Mouse (Mus musculus) embryo, embryonic 10 days (tissue): ENCODE measurements at regions not wholly inside any gene's neighbourhood (a gene's known extent, or its start where the extent isn't known, plus 50 kb on each side); places are given as distances from the start of the nearest gene placed in this dataset.

Source experiments
- DNase-seq: peaks from one replicate; pipeline ENCODE4 v3.0.0-alpha.2; 2015; ENCODE audit warnings: low spot score

DNA sequence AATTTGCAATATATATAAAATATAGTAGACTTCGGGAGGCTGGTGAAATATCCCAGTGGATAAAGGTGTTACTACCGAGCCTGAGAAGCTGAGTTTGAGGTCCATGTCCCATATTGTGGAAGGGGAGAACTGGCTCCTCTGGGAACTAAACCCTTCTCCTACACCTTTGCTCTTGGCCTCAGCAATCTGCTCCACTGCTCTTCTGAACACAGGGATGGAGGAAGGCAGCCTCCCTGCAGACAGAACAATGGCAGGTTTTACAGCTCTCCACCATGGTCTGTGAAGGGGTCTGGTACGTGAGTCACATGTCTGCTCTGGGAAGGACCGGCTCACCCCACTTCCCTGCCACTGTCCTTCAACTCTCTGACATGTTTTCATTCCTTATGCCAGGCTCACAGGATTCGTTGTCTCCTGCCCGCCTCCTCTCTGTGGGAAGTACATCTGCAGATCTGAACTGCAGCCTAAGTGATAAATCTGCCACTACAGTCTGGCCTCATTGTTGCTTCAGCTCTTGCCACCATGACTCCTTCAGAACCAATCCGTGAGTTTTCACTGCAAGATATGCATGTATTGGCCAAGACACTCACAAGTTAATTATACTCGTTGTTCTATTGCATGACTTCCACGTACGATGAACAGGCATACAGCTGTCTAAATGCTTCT is 220.0 kb upstream of the Gm9767 start:
- peak; percentile 27 for DNase-seq

DNA sequence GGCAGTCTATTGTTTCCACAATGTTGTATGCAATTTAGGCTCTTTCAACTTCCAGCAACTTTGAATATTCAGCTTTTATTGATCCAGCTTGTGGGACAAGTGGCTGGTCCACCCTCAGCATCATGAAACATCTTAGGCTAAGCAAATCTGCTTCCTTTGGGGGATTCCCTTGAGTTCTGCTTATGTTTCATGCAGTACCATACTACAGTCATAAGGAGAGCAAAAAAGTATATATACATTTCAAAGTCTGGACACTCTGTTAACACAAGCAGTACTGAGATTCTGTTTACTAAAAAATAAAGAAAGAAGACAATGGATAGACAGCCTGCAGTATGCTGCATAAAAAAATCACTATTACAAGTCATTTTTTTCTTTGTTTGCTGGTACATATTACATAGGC is 233.7 kb upstream of the Gm9767 start:
- no peak for DNase-seq

DNA sequence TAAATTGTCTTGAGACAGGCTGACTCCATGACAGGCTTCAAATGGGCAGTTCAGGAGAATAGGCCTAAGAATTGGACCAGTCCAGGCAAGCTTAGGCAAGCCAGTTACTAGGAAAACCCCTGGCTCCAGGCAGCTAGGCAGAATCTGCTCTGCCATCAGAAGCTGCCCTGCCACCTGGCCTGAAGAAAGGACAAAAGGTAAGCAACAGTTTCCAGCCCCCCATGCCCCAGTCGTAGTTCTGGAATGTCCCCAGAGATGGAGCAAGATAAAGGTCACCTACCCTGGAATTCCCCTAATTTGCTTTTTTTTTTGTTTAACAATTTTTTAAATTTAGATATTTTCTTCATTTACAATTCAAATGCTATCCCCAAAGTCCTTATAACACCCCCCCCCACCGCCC is 248.8 kb upstream of the Gm9767 start:
- no peak for DNase-seq

GRCm38 (mm10) chr10:25804223-25804622 is 268.2 kb upstream of the Smlr1 start:
- no peak for DNase-seq

DNA sequence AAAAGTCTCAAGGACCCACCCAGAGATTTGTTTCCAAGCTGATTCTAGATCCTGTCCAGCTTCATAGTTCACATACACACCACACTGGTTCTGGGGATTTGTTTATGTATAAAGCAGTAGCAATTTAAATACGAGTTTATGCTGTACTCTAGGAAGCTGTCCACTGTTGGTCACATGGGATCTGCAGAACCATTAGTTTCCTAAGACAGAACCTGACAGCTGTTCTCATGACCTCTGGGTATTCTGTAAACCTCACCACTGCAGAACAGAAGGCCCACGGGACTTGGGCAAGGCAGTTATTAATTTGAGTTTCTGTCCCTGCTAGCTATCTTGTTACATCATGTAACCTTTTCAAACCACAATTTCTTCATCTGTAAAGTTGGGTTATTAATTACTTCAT is 265.4 kb upstream of the Smlr1 start:
- no peak for DNase-seq

DNA sequence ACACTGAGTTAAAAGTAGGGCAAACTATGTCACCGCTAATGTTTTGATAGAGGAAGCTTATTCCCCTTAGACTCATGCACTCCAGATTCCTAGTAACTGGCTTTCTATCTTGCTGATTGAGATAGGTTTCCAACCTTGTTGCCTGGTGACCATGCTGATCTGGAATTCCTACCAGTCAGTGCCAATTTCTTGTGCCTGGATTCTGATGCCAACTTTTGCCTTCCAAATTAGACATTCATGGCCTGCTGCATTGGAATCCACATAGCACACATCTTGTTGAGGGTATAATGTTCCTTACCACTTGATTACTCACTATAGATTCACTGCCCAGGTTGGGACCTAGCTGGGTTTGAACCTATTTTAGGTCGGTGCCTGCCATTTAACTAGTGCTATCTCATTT is 262.8 kb upstream of the Smlr1 start:
- DNase-seq: no peak

- no peak for DNase-seq
These were observed 254.3 kb upstream of the Smlr1 start for GRCm38 (mm10) chr10:25790363-25790821.

- no peak for DNase-seq
These were observed 252.6 kb upstream of the Smlr1 start for GRCm38 (mm10) chr10:25788660-25789059.

GRCm38 (mm10) chr10:25788004-25788403 is 251.9 kb upstream of the Smlr1 start:
- no peak for DNase-seq

DNA sequence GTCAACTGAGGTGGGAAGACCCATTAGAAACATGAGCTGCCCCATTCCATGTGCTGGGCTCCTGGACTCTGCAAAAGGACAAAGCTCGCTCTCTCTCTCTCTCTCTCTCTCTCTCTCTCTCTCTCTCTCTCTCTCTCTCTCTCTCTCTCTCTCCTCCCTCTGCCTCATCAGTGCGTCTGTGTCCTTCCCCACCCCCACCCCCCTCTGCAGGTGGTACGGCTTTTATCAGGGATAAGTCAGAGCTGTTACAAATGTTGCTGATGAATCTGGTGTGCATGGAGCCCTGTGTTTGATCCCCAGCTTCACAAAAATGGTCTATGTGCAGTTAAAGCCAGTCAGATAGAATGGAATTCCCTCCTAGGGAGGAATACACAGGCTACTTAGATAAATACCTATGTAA is 247.8 kb upstream of the Smlr1 start:
- no peak for DNase-seq

- no peak for DNase-seq
These were observed 243.4 kb upstream of the Smlr1 start for GRCm38 (mm10) chr10:25779476-25779875.

DNA sequence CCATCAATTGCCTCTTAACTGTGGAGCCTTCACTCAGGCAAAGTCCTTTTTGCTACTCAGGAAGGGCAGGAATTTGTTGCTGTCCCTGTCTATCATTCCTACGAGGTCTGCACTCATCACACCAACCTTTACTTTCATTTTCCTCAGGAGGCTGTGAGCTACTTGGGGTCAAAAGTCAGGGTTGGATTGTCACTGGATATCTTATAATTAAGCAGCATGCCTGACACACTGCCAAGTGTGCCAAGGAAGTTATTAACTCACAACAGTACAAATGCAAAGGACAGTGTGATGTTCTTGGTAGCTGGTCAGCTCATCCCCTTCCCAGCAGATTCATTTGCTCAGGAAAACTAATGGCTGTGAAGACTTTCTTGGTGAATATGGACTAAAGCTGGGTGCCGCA is 241.7 kb upstream of the Smlr1 start:
- DNase-seq: no peak

- DNase-seq: no peak
These were observed 240.6 kb upstream of the Smlr1 start for GRCm38 (mm10) chr10:25776697-25777096.

GRCm38 (mm10) chr10:25770051-25770450 is 234.0 kb upstream of the Smlr1 start:
- DNase-seq: no peak

DNA sequence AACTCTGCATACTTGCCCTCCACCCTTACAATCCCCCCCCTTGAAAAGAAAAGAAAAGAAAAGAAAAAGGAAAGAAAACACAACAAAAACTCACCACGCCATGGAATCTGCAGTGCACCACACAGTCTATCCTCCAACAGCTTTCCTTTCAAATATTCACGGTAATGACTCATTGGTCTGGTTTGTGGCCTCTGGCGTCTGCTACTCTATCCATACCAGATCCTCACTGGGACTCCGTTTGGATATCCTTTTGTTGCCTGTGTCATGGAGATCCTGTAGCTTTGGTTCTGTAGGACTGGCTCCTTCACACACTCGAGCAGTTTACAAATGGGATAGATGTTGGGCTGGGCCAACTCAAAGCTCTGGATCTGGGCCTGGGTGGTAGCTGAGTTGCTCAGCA is 232.4 kb upstream of the Smlr1 start:
- DNase-seq: no peak

DNA sequence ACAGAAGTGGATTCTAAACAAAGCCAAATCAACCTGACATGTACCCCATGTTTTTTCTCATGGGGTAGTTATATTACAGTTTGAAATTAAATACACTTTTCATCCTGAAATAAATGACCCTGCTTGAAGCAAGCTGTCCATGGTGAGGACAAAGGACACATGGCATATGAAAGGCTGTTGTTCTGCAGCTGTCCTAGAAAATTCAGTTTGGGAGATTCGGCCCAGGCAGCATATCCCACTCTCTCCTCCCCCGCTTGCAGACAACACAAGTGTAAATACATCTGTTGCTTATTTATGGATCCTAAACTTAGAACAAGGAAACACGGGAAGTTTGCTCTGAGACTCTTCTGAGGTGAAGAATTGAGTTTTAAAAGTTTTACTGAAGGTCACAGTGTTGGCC is 218.2 kb upstream of the Smlr1 start:
- no peak for DNase-seq

DNA sequence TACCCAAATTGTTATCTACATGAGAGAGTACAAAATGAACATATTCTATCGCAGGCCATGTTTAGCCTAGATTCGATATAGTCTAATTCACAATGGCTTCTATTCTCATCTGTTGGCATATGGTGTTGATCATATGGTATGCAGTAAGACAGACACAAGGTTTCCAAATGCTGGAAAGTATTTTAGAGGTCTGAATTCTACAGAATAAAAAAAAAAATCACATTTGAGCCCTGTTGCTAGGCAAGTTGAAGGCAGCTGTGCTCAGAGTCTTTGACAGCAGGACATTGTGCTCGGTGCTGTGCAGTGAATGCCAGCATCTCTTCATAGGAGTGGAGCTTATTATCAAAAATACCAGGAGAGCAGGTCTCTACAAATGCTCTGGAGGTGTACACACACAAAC is 206.6 kb upstream of the Smlr1 start:
- DNase-seq: no peak

DNA sequence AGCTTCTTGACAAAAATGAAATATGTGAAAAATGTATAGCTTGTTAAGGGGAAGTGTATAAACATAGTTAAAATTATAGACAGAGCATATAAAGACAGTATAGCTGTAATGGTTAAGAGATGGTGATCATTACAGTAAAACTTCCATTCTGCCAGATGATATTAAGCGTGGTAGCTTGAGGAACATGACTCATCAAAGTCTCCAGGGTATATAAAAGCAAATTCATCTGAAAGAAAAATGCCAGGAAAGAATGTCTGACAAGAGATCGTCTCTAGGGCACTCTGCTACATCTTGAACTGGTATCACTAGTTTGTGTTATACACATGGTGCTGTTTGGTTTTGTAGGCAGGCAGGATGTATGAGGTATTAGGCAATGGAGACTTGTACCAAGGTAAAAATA is 204.9 kb upstream of the Smlr1 start:
- DNase-seq: no peak

DNA sequence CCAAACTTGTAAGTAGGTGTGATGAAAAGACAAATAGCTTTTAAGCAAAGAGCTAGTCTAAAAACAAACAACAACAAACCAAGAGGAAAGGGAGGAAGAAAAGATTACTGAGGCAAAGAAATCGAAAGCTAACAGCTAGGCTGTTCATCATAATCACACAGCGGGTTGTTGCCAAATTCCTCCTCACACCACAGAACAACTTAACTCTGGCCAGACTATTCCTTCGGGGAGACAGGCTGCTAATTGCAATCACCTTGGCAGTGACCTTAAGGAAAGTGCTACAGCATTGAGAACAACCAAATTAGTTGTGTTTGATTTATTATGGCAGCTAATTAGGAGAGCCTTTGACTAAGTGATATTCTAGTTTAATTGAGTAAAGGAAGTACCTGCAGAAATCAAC is 194.4 kb upstream of the Smlr1 start:
- DNase-seq: no peak

DNA sequence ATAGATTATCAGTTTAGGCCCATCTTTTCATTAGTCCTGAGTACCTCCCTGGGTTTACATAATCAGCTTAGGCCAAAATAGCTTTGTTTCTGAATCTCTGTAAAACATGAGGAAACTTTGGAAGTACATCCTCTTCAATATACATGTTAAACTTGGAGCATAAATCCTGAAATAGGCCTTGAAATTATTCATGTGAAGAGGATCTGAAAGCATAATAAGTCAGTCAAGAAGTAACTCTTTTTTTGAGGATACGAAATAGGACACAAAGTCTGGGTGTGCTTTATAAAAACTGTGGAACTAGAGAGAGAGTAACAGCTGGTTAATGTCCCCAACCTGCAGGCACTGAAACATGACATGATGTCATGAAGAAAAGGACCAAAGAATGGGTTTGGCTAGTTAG is 187.9 kb upstream of the Smlr1 start:
- no peak for DNase-seq

- no peak for DNase-seq
These were observed 179.7 kb upstream of the Smlr1 start for GRCm38 (mm10) chr10:25715747-25716146.

DNA sequence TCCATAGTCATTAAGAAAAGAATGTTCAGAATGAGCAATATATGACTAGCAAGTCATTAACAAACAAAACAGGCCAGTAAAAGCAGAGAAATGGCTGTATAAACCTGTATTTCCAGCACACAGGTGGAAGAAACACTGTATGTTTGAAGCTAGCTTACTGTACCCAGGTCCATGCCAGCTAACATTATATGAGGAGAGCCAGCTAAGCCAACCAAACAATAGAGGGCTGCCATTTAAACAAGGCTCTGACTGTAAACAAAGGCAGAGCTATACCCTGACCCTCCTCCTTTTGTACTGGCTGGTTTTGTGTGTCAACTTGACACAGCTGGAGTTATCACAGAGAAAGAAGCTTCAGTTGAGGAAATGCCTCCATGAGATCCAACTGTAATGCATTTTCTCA is 178.6 kb upstream of the Smlr1 start:
- no peak for DNase-seq

GRCm38 (mm10) chr10:25714041-25714440 is 178.0 kb upstream of the Smlr1 start:
- no peak for DNase-seq

DNA sequence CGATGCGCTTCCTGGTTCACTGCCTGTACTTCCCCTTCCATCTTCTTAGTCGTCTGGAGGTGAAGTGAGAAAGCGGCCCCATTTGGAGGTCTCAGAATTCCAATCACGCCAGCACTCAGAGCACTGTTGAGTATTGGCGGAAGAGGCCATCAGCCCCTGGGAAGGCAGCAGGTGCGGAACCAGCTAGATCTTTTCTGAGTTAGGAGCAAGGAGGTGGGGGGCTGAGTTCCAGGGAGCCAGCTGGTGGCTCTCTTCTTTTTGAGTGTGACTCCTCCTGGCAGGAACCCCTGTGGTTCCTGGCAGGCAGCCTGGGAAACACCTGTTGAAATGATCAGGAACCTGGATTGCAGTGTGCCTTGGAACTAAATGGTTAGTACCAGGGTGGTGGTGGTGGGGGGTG is 171.9 kb upstream of the Smlr1 start:
- DNase-seq: no peak

DNA sequence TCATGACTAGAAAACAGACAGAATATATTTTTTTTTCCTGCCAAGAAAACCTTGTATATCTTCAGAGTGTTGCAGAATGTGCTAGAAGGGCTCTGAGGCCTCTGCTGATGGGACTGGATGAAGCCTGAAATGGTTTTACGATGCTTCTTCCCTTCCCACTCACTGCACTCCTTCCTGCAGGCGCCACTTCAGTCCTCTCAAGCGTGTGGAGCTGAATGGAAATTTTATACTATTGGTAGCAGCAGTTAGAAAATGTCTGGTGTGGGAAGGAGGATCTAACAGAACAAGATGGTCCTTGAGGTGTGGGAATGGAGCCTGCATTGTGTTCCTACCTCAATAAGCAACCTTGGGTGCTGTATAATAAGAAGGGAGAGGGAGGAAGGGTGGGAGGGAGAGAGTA is 166.1 kb upstream of the Smlr1 start:
- DNase-seq: no peak
